Mouse (Mus musculus): ENCODE results near the gene Kdm2b. TPM values are rescaled to one million over a fixed set of nuclear protein-coding genes. Genes with fewer than 3 reads are reported as not detected.
A peak's percentile ranks its signal among the peaks of the same experiment; 100 is the strongest.

Kdm2b gene
- 10 to 100 TPM; 33.1 to 51.1 TPM for polyA plus RNA-seq (2017; shearing (Covaris generic))

- ATAC-seq, result no peak
Observed at GRCm38 (mm10) chr5:122989551-122990330, at the start of gene Kdm2b. Kdm2b (minus strand) TSS chr5:122989823.

GRCm38 (mm10) chr5:123039120-123039752 is 49.6 kb upstream of the Kdm2b start:
- peak; percentile 84 for ATAC-seq

- peak; percentile 23 for ATAC-seq
Observed at GRCm38 (mm10) chr5:123038115-123038514, 48.5 kb upstream of the Kdm2b start.

GRCm38 (mm10) chr5:123035564-123035963 is 45.9 kb upstream of the Kdm2b start:
- ATAC-seq, result peak; percentile 21

GRCm38 (mm10) chr5:123035089-123035488 is 45.5 kb upstream of the Kdm2b start:
- no peak for ATAC-seq

- no peak for ATAC-seq
Observed at GRCm38 (mm10) chr5:123033646-123034160, 44.1 kb upstream of the Kdm2b start.

GRCm38 (mm10) chr5:123031312-123031711 is 41.7 kb upstream of the Kdm2b start:
- ATAC-seq, result no peak

- ATAC-seq, result no peak
Observed at GRCm38 (mm10) chr5:123029729-123030128, 40.1 kb upstream of the Kdm2b start.

- ATAC-seq, result no peak
Observed at GRCm38 (mm10) chr5:123027436-123027835, 37.8 kb upstream of the Kdm2b start.

GRCm38 (mm10) chr5:123026414-123026813 is 36.8 kb upstream of the Kdm2b start:
- no peak for ATAC-seq

GRCm38 (mm10) chr5:123024965-123025573 is 35.4 kb upstream of the Kdm2b start:
- no peak for ATAC-seq

GRCm38 (mm10) chr5:123024312-123024711 is 34.7 kb upstream of the Kdm2b start:
- no peak for ATAC-seq

GRCm38 (mm10) chr5:123023049-123023448 is 33.4 kb upstream of the Kdm2b start:
- no peak for ATAC-seq

GRCm38 (mm10) chr5:123021438-123021837 is 31.8 kb upstream of the Kdm2b start:
- ATAC-seq, result peak; percentile 75

GRCm38 (mm10) chr5:123020426-123020825 is 30.8 kb upstream of the Kdm2b start:
- ATAC-seq, result no peak

GRCm38 (mm10) chr5:123019336-123020016 is 29.9 kb upstream of the Kdm2b start:
- ATAC-seq, result no peak

- ATAC-seq, result no peak
Observed at GRCm38 (mm10) chr5:123017504-123017903, 27.9 kb upstream of the Kdm2b start.

- peak; percentile 59 for ATAC-seq
Observed at GRCm38 (mm10) chr5:123015915-123016314, 26.3 kb upstream of the Kdm2b start.

- peak; percentile 82 for ATAC-seq
Observed at GRCm38 (mm10) chr5:123014753-123015701, 25.4 kb upstream of the Kdm2b start, which contains the start of gene Orai1. Orai1 (plus strand) TSS chr5:123015074.

- ATAC-seq, result no peak
Observed at GRCm38 (mm10) chr5:123013599-123014315, 24.1 kb upstream of the Kdm2b start.

- ATAC-seq, result no peak
Observed at GRCm38 (mm10) chr5:123011705-123012104, 22.1 kb upstream of the Kdm2b start.
